Mouse (Mus musculus) liver, embryonic 14.5 days (tissue): Measurements from ENCODE around the gene Csnka2ip. TPM values are rescaled to one million over a fixed set of nuclear protein-coding genes. Genes with fewer than 3 reads are reported as not detected.

Source experiments
- ATAC-seq: fragments of 200-750 bp; cut with Nextera tagmentation; 2 replicates; pipeline ENCODE4 v1.8.0; 2017; ENCODE audit warnings: moderate number of reproducible peaks, mild to moderate bottlenecking, moderate library complexity; ENCODE audit not compliant: insufficient read depth
- DNase-seq, 3 experiments: peaks; one replicate each; pipeline ENCODE4 v3.0.0-alpha.2; 2012 to 2013; ENCODE audit warnings: low read depth in 3 of 3, low spot score in 3 of 3
- H3K27ac ChIP-seq: fragments of 300-500 bp; sonication (generic); 2 replicates; pipeline ENCODE4 v1.5.1; 2014; ENCODE audit warnings: moderate library complexity, mild to moderate bottlenecking, control low read depth, inconsistent platforms
- H3K27me3 ChIP-seq: fragments of 300-500 bp; sonication (generic); 2 replicates; pipeline ENCODE4 v1.6.1; 2014; ENCODE audit warnings: mild to moderate bottlenecking, low read length, moderate library complexity; ENCODE audit not compliant: control insufficient read depth, insufficient read depth
- H3K36me3 ChIP-seq: fragments of 300-500 bp; sonication (generic); replicated peaks from 2 replicates; pipeline ENCODE4 v1.6.1; 2014; ENCODE audit warnings: low read depth; ENCODE audit not compliant: control insufficient read depth, insufficient read depth
- H3K4me1 ChIP-seq, 2 experiments: fragments of 200-500 bp in 1 of 2; fragments of 300-500 bp in 1 of 2; sonication (generic) in 1 of 2; replicated peaks; 2 replicates each; pipeline ENCODE4 v1.6.1; 2012 to 2014; ENCODE audit warnings: antibody characterized with exemption in 1 of 2, inconsistent platforms in 1 of 2, low read length in 1 of 2; ENCODE audit not compliant: control insufficient read depth in 2 of 2, insufficient read depth in 2 of 2
- H3K4me2 ChIP-seq: fragments of 300-500 bp; sonication (generic); 2 replicates; pipeline ENCODE4 v1.6.1; 2014; ENCODE audit warnings: low read depth, mild to moderate bottlenecking, control low read depth, moderate library complexity
- H3K4me3 ChIP-seq, 2 experiments: fragments of 200-500 bp in 1 of 2; fragments of 300-500 bp in 1 of 2; sonication (generic) in 1 of 2; 2 replicates each; pipeline ENCODE4 v1.5.1; 2012 to 2014; ENCODE audit warnings: low read depth in 2 of 2, low read length in 2 of 2, mild to moderate bottlenecking in 2 of 2, control low read depth in 1 of 2, inconsistent platforms in 1 of 2, moderate library complexity in 1 of 2; ENCODE audit not compliant: insufficient read depth in 1 of 2
- H3K9ac ChIP-seq: fragments of 300-500 bp; sonication (generic); replicated peaks from 2 replicates; pipeline ENCODE4 v1.6.1; 2014; ENCODE audit warnings: mild to moderate bottlenecking, control low read depth, moderate library complexity
- H3K9me3 ChIP-seq: fragments of 300-500 bp; sonication (generic); 2 replicates; pipeline ENCODE4 v1.6.1; 2016; ENCODE audit warnings: low read length, mixed read lengths; ENCODE audit not compliant: control insufficient read depth
- CTCF ChIP-seq: IDR thresholded peaks from 2 replicates; pipeline ENCODE4 v1.5.1; 2016; ENCODE audit warnings: antibody characterized with exemption, low read depth, control low read depth
- EP300 ChIP-seq: IDR thresholded peaks from 2 replicates; pipeline ENCODE4 v1.6.1; 2016; ENCODE audit warnings: antibody characterized with exemption, low read depth
- WGBS: fragments of 180-500 bp; shearing (Covaris S2); extraction: QIAGEN DNeasy Blood & Tissue Kit; methylation state at CpG from one replicate; pipeline ENCODE4 v1.1.7; 2014; ENCODE audit not compliant: insufficient replicate concordance; 5-methylcytosine and 5-hydroxymethylcytosine counted together
- polyA plus RNA-seq, 2 experiments: library from polyadenylated mRNA; depleted of rRNA in 1 of 2; stranded (reverse) in 1 of 2; unstranded in 1 of 2; fragments of >200 nt; fragmentation: Nextera tagmentation in 1 of 2; extraction: Ambion mirVana in 1 of 2; gene quantifications; 2 replicates each; pipeline versions ENCODE4 v1.2.1 to v1.2.3; 2012 to 2014

The Csnka2ip gene
- polyA plus RNA-seq (2012; rRNA removed) (not detected in 2 replicates), polyA plus RNA-seq (2014; fragmentation: Nextera tagmentation; extraction: Ambion mirVana) (not detected in 2 replicates)

DNA sequence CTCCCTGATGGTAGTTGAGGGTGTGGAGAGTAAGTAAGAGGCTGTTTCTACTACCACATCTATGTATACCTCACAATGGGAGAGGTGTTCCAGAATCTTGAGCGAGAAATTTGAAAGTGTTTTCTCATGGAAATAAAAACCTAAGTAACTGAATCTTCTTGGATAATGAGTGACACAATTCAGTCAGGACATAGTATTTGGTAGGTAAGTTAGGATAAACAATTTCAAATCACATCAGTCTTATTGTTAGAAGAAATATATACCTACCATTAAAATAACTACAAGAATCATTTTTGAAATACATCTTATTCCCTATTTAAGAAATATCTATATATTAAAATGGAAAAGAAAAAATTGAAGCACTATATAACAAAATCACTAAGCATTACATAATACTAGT is at the start of gene Csnka2ip:
TSS of gene Csnka2ip (minus strand) at position 101 of the 400 bp plus-strand sequence.
- DNase-seq, result no peak
- WGBS, result 48% methylated on average over 1 of the region's 1 CpGs
- H3K27ac ChIP-seq, result no peak within 1 kb of the TSS
- H3K4me1 ChIP-seq, result no peaks in the 10 kb centered on the region
- no peak within 1 kb of the TSS for H3K4me3 ChIP-seq
- no peak within 1 kb of the TSS for H3K4me2 ChIP-seq
- H3K27me3 ChIP-seq, result no peaks in the 10 kb centered on the region
- no peak for TF ChIP-seq CTCF
- no peak for TF ChIP-seq EP300
- H3K9ac ChIP-seq, result no peak within 1 kb of the TSS
- H3K36me3 ChIP-seq, result no peaks in the 10 kb centered on the region
- no peaks in the 10 kb centered on the region for H3K9me3 ChIP-seq
- ATAC-seq, result no peak

- H3K4me2 ChIP-seq, result no peak overlapping the region
- H3K27me3 ChIP-seq, result no peaks in the 10 kb centered on the region
- WGBS, result 59% methylated on average over 13 of the region's 13 CpGs
- no peaks in the 10 kb centered on the region for H3K9me3 ChIP-seq
- no peak overlapping the region for H3K9ac ChIP-seq
- H3K4me3 ChIP-seq, result no peak overlapping the region
- H3K36me3 ChIP-seq, result no peaks in the 10 kb centered on the region
- ATAC-seq (no peak), DNase-seq (no peak)
- H3K27ac ChIP-seq, result no peak overlapping the region
- TF ChIP-seq EP300, result no peak
- TF ChIP-seq CTCF, result no peak
- H3K4me1 ChIP-seq, result no peaks in the 10 kb centered on the region
Measured at GRCm38 (mm10) chr16:64649594-64650290, 47.5 kb upstream of the Csnka2ip start.

GRCm38 (mm10) chr16:64647771-64648170 is 45.6 kb upstream of the Csnka2ip start:
- TF ChIP-seq CTCF, result no peak
- TF ChIP-seq EP300, result no peak
- ATAC-seq, result no peak
- Histone ChIP-seq H3K27me3 (no peaks in the 10 kb centered on the region), H3K4me1 (no peaks in the 10 kb centered on the region), H3K9ac (no peak overlapping the region), H3K9me3 (no peaks in the 10 kb centered on the region), H3K36me3 (no peaks in the 10 kb centered on the region), H3K27ac (no peak overlapping the region), H3K4me2 (no peak overlapping the region), H3K4me3 (no peak overlapping the region)
- 46% methylated on average over 2 of the region's 2 CpGs for WGBS
- DNase-seq, result no peak

- Histone ChIP-seq H3K36me3 (no peaks in the 10 kb centered on the region), H3K27ac (no peak overlapping the region), H3K9ac (no peak overlapping the region), H3K27me3 (no peaks in the 10 kb centered on the region), H3K4me1 (no peaks in the 10 kb centered on the region), H3K9me3 (no peaks in the 10 kb centered on the region), H3K4me3 (no peak overlapping the region), H3K4me2 (no peak overlapping the region)
- WGBS, result 18% methylated on average over 1 of the region's 1 CpGs
- ATAC-seq (no peak), DNase-seq (no peak)
- no peak for TF ChIP-seq CTCF
- no peak for TF ChIP-seq EP300
Measured at GRCm38 (mm10) chr16:64635110-64635509, 32.9 kb upstream of the Csnka2ip start.

- no peaks in the 10 kb centered on the region for H3K27me3 ChIP-seq
- no peak overlapping the region for H3K4me3 ChIP-seq
- H3K36me3 ChIP-seq, result no peaks in the 10 kb centered on the region
- no peak overlapping the region for H3K4me2 ChIP-seq
- no peak for DNase-seq
- no peaks in the 10 kb centered on the region for H3K9me3 ChIP-seq
- no peak overlapping the region for H3K27ac ChIP-seq
- no peak for TF ChIP-seq CTCF
- TF ChIP-seq EP300, result no peak
- H3K4me1 ChIP-seq, result no peaks in the 10 kb centered on the region
- 58% methylated on average over 6 of the region's 6 CpGs for WGBS
- no peak overlapping the region for H3K9ac ChIP-seq
- no peak for ATAC-seq
Measured at GRCm38 (mm10) chr16:64620116-64620515, 17.9 kb upstream of the Csnka2ip start.
